Mouse (Mus musculus) left cerebral cortex, postnatal 14 days (tissue): ENCODE data around the gene Arl15. TPM values are rescaled to one million over a fixed set of nuclear protein-coding genes. Genes with fewer than 3 reads are reported as not detected.

Experiments
- DNase-seq, 2 experiments: peaks; one replicate each; pipeline ENCODE4 v3.0.0; 2021 to 2022; ENCODE audit warnings: low spot score in 2 of 2, mixed read lengths in 1 of 2
- intact Hi-C: fragments of 180-260 bp; cut with DNase I; formaldehyde crosslinking; loops from one replicate; pipeline ENCODE4 v1.15.1; 2025
- total RNA-seq, 2 experiments: library from RNA; stranded (reverse); gene quantifications; 2 replicates each; pipeline ENCODE4 v1.2.3; 2021

Gene Arl15
- total RNA-seq, 2 experiments from 2014 or later: 40.5 to 41.8 TPM

DNA sequence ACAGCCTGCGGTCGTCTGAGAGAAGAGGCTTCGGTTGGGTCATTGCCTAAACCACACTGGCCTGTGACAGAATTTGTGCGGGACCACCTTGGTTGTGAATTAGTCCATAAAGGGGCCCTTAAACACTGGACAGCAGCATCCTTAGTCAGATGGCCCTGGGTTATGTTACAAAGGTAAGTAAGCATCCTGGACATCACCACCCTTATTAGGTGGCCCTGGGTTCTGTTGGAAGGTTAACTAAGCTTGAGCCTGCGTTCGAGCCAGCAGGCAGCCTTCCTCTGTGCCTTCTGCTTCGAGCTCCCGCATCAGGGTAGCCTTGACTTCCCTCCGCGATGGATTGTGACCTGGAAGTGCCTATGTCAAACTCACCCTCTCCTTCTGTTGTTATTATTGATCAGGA is 68.6 kb downstream of the Arl15 start:
- DNase-seq: no peak
- intact Hi-C loops: loop anchor here (10.0 kb wide), 1 partner anchor 538 kb away; no protein-coding TSS in a partner anchor

DNA sequence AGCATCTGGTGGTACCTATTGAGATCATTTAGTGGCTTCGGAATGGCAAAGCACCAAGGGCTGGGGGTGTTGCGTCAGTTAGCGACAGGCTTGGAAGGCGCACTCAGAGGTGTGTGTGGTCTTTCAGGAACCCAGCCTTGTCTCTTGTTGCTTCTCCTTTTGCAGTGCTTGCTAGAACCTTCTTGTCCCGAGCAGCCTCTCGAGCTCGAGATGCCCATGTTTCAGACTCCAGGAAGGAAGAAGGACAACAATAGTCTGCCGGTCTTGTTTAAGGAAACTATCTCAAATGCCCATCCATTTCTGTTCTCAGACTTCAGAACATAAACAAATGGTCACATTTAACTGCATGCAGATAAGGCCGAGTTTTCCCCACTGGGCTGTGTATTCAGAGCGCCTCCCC is 69.4 kb downstream of the Arl15 start:
- no peak for DNase-seq
- intact Hi-C loops: loop anchor here (2.0 to 10.0 kb wide), 2 partner anchors 171 to 539 kb away; no protein-coding TSS in a partner anchor

DNA sequence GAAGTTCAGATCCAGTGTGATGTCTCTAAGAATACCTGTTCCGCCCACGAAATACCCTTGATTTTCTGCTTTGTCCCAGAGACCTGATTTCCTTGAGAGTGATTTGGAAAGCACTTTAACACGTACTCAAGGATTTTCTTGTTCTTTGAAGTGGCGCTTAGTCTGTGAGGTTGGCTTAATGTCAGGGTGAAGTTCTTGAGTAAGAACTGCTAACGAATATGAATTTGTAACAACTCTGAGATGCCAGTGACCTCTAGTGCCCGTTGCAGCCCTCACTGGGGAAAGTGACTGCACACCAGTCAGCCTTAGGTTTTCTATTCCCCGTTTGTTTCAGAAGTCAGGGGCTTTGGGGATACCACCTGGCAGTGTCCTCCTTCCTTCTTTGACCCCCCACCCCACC is 70.0 kb downstream of the Arl15 start:
- no peak for DNase-seq
- intact Hi-C loops: loop anchor here (2.0 to 10.0 kb wide), 2 partner anchors 171 to 539 kb away; no protein-coding TSS in a partner anchor

DNA sequence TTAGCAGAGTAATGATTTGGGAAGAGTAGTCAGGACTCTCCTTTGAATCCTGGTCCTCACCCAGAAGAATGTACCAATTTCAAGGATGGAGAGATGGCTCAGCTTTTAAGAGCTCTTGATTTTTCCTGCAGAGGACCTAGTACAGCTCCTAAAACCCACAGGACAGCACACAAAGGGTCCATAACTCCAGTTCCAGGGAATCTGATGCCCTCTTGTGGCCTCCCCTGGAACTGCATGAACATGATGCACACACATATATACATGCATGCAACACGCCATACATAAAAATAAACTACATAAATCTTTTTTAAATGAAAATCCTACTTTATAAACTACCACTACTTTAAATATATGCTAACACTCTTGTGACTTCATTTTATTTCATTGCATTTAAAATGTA is 70.6 kb downstream of the Arl15 start:
- DNase-seq: peak; percentile 86 to 91
- intact Hi-C loops: loop anchor here (1.0 to 10.0 kb wide), 5 partner anchors 71 to 598 kb away; partner anchors contain the start of gene Arl15

DNA sequence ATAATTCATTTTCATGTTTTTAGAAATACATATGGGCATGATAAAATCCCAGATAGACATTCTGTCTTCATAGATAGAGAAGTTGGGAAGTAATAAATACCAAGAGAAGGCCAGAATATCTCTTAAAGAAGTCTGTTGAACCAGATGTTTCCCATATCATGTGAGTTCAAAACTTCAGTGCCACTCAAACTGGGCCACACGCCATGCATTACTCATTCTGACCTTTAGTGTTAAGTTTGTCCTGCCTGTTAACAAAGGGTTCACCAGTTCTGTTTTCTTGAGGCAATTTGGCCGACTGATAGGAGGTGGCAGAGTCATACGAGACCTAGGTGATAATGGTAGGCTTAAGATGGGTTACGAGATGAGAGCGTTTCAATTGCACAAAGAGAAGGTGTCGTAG is 71.1 kb downstream of the Arl15 start:
- intact Hi-C loops: loop anchor here (1.0 to 10.0 kb wide), 5 partner anchors 71 to 598 kb away; partner anchors contain the start of gene Arl15
- no peak for DNase-seq

DNA sequence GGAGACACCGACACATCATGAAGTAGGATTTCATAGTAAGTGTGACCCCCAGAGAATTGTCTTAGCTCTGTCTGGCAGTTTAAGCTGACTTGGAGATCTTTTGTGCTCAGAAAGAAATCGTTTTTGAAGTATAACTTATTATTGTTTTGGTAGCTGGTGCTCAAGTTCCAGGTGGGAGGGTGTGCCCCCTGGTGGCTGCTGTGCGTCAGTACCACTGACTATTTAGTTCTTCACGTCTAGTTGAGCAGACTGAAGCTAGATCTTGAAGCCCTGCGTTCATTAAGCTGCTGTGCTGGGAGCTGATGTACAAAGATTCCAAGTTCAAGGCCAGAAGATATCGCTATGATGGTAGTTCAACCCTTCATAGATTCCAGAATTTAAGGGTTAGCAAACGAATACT is 71.5 kb downstream of the Arl15 start:
- DNase-seq: peak; percentile 74 to 75
- intact Hi-C loops: loop anchor here (1.0 to 10.0 kb wide), 5 partner anchors 72 to 599 kb away; partner anchors contain the start of gene Arl15

DNA sequence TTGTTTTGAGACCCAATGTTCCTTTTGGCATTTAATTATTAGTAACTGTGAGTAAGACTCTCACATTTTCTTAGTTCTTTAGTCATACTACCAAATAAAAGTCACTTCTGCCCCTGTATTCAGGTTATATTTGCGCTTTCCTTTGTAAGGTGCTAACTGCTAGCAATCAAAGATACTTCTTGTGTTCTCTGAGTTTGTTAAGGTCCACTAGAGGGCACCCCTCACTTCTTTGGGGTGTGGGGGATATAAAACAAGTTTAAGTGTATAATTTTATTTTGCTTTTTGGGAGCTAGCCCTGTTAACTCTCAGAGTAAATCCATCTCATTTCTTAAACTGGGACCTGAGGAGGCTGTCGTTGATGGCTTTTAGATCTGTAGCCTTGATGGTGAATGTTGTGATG is 73.4 kb downstream of the Arl15 start:
- DNase-seq: no peak
- intact Hi-C loops: loop anchor here (5.0 to 10.0 kb wide), 3 partner anchors 230 to 600 kb away; no protein-coding TSS in a partner anchor

DNA sequence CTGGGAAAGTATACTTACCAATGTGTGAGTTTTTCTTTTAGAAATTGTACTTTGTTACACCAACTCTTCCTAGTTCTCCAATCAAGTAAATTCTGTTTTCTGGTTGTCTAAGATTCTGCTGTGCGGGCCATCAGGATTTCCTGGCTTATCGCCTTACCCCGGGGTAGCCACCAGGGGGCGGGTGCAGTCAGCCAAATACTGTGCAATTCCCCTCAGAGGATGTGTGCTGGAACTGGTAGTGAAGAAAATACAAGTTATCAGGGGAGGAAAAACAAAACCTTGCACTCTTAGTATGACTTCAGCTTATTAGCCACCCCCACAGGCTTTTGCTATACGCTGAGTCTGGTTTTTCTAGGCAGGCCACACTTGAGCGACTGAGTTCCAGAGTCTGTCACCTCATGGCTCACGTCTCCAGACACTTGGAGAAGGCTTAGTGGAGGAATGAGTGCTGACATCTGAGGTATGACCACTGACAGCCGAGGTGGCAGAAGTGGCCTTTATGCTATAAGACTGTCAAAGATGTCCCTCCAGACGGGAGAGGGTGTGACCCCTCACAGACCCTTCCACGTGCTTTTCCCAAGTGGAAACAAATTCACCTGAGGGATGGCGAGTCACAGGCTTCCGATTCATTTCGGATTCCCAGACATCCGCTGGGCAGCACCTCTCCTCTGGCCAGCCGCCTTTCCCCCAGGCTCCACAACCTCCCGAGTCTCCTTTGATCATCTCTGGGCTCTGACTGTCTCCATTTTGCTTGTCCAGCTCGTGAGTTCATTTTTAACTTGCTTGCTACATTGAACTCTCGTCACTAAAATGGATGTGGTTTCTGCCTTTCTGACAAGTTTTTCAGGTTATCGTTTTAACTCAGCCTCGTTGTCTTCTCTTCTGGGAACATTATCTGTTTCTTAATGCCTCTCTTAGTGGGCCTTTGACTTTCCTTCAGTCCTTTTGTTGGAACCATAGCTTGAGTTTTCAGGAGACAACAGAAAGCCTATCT is 75.2 kb downstream of the Arl15 start:
- intact Hi-C loops: loop anchor here (5.0 to 10.0 kb wide), 3 partner anchors 232 to 602 kb away; no protein-coding TSS in a partner anchor
- DNase-seq: peak; percentile 54 to 59

DNA sequence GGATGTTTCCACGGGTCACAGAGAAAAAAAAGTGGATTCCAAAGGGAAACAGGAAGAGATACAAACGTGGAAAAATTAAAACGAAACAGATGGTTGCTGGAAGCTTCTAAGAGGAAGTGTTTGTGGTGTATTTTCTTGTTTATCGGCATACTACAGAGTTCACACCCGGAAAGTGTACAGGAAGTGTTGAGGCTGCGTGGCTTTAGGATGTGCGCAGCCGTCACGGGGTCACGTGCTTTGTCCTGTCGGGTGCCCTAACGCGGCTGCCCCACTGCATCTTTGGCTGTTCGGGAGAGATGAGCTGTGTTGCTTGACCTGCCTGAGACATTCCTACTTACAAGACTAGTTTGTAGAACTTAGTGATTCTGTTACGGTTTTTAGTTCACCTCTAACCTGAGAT is 76.1 kb downstream of the Arl15 start:
- no peak for DNase-seq
- intact Hi-C loops: no loop called here

DNA sequence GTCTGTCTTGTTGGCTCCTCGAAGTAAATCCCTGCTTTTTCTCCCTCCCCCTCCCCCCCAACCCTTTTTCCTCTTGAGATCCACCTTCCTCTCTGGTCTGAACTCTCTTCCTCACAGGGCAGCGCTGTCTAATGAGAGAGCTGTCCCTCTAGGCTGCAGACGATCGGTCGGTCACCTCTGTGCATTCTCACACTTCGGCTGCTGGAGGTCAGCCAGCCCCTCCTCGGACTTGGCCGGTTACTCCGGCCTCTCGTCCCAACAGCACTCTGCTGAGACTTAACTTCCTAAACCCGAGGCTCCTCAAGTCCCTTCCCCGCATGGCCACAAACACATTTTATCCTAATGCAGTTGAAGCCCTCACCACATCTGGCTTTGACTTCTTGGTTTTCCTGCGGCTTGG is 77.5 kb downstream of the Arl15 start:
- intact Hi-C loops: no loop called here
- DNase-seq: no peak

DNA sequence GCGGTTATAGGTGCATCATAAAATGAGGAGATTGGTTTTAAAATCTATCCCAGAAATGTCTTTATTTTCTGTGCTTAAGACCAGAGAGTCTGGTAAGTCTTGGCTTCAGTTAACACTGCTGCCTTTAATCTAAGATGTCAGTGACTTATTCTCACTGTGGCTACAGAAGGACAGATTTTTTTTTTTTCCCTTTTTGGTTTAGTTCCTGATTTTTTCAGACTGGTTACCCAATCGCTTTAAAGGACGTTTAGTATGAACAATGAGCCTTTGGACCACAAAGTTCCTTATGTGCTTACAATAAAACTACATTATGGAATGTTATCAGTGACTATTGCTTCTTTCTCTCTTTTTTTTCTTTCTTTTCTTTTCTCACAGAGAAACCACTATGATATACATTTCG is 81.4 kb downstream of the Arl15 start:
- intact Hi-C loops: loop anchor here (2.0 to 5.0 kb wide), 3 partner anchors 582 to 917 kb away; partner anchors contain the start of gene Fst
- no peak for DNase-seq

DNA sequence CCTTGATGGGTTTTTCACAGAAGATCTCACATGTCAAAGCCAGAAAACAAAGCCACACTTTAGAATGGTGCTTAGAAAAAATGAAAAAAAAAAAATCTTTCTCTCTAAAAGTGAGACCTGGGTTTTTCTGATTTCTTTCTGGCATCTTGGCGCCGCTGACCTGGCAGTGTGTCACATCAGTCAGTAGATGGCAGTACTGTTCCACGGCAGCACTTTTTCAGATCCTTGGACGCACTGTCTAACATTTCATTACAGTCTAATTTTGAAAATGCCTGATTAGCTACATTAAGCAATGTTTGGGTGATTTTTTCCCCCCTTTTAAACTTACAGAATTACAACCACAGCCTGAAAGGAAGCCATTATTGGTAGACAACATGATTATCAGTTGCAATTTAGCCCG is 83.1 kb downstream of the Arl15 start:
- peak; percentile 55 to 76 for DNase-seq
- intact Hi-C loops: loop anchor here (2.0 to 5.0 kb wide), 3 partner anchors 580 to 915 kb away; partner anchors contain the start of gene Fst

DNA sequence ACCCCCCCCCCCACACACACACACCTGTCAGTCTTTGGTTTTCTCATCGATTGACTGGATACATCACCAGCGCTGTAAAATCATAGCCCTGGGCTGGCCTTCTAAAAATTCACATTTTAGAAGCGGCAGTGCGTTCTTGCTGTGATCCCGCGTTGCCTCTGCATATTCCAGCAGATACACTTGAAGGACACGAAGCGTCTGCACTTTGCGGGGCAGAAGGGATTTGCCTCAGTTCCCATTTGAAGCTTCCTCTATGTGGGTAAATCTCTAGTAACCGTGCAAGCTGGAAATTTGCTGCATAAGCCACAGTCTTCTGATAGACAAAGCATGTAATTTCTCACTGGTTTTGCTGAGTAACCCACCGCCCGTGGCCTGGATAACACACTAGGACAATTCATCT is 84.3 kb downstream of the Arl15 start:
- intact Hi-C loops: loop anchor here (5.0 kb wide), 2 partner anchors 579 to 644 kb away; partner anchors contain the start of gene Fst
- no peak for DNase-seq

DNA sequence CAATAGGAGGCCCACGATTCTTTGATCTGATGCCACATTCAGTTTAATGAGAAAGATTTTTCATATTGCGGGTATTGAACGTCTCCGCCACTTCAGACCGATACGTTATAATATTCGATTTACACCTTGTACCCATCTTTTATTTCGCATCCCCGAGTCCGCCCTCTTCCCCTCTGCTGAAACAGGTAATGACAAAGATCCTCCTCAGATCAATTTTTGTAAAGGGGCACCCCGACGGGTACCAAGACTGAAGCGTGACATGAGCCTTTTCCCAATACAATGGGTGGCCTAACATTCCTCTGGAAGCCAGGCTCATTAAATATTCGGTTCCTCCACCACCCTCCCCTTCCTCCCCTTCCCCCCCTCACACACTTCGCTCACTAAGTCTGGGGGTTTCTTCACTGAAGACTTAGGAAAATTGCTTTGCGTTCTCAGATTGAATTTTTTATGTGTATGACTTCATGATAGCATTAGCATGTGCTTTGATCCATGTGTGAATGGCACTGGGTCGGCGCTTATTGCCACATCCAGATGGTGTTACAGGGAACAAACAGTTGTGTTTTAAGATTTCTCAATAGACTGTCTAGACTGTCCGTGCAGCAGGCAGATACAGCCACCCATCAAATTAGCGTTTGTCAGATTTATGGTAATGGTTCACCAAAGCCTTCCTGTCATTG is 85.5 kb downstream of the Arl15 start:
- intact Hi-C loops: loop anchor here (5.0 to 10.0 kb wide), 3 partner anchors 195 to 643 kb away; partner anchors contain the start of gene Fst
- no peak for DNase-seq

DNA sequence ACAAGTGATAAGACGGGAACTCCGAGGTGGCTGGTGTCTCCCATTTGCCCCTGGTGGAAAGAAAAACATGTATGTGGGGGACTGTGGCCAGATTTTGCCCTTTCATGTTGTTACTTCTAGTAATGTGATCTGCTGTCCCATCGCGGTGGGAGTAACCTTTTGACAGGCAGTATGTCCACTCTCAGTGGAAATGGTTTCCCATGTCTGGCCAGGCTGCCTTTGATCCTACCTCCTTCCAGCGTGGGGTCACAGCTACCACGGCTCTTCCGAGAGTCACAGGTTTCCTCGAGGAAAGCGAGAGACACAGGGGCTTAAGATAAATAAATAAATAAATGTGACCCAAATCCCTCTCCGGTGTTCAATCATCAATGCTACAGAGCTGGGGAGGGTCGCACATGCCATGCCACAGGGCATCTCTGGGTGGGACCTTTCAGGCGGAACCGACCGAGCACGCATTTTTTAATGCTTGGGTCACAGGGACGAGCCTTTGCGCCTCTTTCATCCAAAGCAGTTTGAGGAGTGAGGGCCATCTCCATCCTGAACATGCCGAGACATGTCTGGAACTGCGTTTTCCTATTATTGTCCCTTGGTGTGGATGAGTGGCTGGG is 86.4 kb downstream of the Arl15 start:
- intact Hi-C loops: loop anchor here (10.0 kb wide), 1 partner anchor 194 kb away; no protein-coding TSS in a partner anchor

DNA sequence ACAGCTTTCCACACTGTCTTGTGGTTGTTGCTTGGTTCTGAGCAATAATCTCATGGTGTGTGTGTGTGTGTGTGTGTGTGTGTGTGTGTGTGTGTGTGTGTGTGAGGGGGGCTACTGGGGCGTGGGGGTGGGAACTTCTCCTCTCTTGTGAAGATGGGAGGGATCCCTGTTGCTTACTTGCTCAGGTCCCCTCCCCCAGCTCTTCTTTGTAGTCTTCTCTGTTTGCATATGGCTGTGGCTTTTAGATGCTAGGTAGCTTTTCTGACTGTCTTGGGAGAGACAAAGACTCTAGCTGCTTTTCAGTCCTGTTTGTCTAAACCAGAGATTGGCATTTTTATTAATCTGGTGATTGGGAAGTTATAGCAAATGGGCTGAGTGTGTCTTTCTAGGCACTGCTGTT is 88.7 kb downstream of the Arl15 start:
- intact Hi-C loops: loop anchor here (10.0 kb wide), 1 partner anchor 192 kb away; no protein-coding TSS in a partner anchor
- no peak for DNase-seq

More for the DNA sequence above, 86.4 kb downstream of the Arl15 start:
- no peak for DNase-seq

DNA sequence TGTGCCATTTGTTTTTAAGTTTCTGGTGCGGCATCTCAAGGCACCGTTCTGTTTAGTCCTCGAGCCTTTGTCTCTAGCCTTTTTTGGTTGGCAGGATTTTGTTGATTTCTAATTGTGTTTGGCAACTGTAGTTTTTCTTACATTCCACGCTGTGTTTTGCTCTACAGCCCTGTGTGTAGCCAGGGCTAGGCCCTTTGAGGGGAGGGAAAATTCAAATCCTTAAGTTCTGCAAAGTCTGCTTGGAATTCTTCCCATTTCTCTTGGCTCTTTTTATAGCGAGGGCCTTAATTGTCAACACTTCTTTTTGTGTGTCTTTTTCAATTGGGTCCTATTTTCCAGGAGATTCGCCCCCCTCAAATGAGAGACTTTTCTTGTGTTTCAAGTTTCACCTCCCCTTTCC is 92.8 kb downstream of the Arl15 start:
- intact Hi-C loops: loop anchor here (10.0 kb wide), 1 partner anchor 188 kb away; no protein-coding TSS in a partner anchor
- DNase-seq: no peak

DNA sequence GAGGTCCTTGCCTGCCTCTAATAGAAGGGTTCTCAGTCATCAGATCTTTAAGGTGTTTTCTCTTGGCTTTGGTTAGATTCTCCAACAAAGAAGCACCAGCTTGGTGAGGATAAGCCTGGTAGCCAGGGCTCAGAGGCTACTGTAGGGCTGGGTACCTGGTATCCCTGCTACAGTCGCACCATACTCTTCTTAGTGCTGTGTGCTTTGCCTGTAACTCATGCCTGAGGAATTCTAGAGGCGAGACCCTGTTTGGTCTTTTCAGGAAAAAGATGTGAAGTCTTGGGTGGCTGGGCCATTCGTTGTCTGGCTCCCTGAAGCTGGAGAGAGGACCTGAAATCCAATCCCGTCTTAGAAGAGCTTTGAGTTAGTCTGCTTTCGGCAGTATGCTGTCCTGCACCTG is 93.8 kb downstream of the Arl15 start:
- intact Hi-C loops: loop anchor here (10.0 kb wide), 1 partner anchor 187 kb away; no protein-coding TSS in a partner anchor
- DNase-seq: no peak

DNA sequence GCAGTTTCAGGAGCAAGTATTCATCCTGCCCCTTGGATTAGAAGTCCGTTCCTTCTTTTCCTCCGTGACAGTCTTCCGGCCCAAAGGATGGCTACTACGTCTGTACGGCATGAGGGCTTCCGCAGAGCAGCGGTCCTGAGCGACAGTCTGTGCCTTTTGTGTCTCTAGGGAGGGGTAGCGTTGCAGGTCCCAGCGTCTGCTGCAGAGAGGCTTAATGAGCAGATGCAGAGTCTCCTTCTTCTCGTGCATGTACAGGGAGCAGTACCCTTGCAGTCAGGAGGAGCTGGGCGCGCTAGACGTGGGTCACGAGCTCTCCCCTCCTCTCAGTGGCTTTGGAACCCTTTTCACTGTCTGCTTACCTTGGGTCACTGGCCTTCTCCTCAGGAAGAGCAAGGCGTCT is 94.4 kb downstream of the Arl15 start:
- intact Hi-C loops: loop anchor here (10.0 kb wide), 1 partner anchor 186 kb away; no protein-coding TSS in a partner anchor
- DNase-seq: no peak
